Mouse (Mus musculus) liver, embryonic 13.5 days (tissue): ENCODE measurements at regions not wholly inside any gene's neighbourhood (a gene's known extent, or its start where the extent isn't known, plus 50 kb on each side); places are given as distances from the start of the nearest gene placed in this dataset.

Experiments
- ATAC-seq: fragments of 200-750 bp; cut with Nextera tagmentation; 2 replicates; pipeline ENCODE4 v1.8.0; 2017; ENCODE audit warnings: low read depth, mild to moderate bottlenecking, moderate number of reproducible peaks, moderate library complexity
- DNase-seq: peaks from one replicate; pipeline ENCODE4 v3.0.0; 2022
- H3K27ac ChIP-seq: fragments of 300-500 bp; sonication (generic); 2 replicates; pipeline ENCODE4 v1.5.1; 2015; ENCODE audit warnings: moderate library complexity, mild to moderate bottlenecking, inconsistent platforms
- H3K27me3 ChIP-seq: fragments of 300-500 bp; sonication (generic); 2 replicates; pipeline ENCODE4 v1.6.1; 2015; ENCODE audit warnings: mild to moderate bottlenecking, inconsistent platforms
- H3K36me3 ChIP-seq: fragments of 300-500 bp; sonication (generic); 2 replicates; pipeline ENCODE4 v1.6.1; 2015; ENCODE audit warnings: mild to moderate bottlenecking, inconsistent platforms
- H3K4me1 ChIP-seq: fragments of 300-500 bp; sonication (generic); replicated peaks from 2 replicates; pipeline ENCODE4 v1.6.1; 2015; ENCODE audit warnings: inconsistent platforms
- H3K4me2 ChIP-seq: fragments of 300-500 bp; sonication (generic); 2 replicates; pipeline ENCODE4 v1.6.1; 2015; ENCODE audit warnings: inconsistent platforms, mild to moderate bottlenecking, moderate library complexity
- H3K4me3 ChIP-seq: fragments of 300-500 bp; sonication (generic); replicated peaks from 2 replicates; pipeline ENCODE4 v1.5.1; 2015; ENCODE audit warnings: mild to moderate bottlenecking, inconsistent platforms
- H3K9ac ChIP-seq: fragments of 300-500 bp; sonication (generic); 2 replicates; pipeline ENCODE4 v1.6.1; 2015; ENCODE audit warnings: mild to moderate bottlenecking, inconsistent platforms
- H3K9me3 ChIP-seq: fragments of 300-500 bp; sonication (generic); replicated peaks from 2 replicates; pipeline ENCODE4 v1.6.1; 2016; ENCODE audit warnings: inconsistent platforms
- whole genome bisulfite sequencing: fragments of 180-500 bp; shearing (Covaris S2); methylation state at CpG from one replicate; pipeline ENCODE4 v1.1.7; 2015; ENCODE audit not compliant: insufficient replicate concordance; 5-methylcytosine and 5-hydroxymethylcytosine counted together

DNA sequence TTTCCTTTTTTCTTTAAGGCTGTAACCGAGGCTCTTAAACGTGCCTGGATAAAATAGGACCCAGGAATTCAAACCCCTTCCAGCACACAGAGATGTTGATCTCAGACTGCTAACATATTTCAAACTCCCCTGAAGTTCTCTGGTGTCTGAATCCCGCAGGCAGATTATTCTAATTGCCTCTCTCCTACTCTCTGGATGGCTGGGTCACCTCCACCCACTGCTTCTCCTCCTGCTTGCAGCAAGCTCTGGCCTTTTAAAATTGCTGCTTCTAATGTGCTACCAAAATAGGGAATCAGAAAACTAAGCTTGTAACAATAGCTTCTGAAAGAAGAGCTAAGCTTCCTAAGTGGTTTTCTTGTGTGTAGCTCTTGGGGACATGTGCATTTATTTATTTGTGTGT is 64.4 kb upstream of the Ldb2 start:
- 47% methylated on average over 3 of the region's 3 CpGs for WGBS
- DNase-seq (no peak), ATAC-seq (no peak)

GRCm38 (mm10) chr5:44863349-44863748 is 63.9 kb upstream of the Ldb2 start:
- no peaks in the 10 kb centered on the region for H3K27me3 ChIP-seq

More for the DNA sequence above, 64.4 kb upstream of the Ldb2 start:
- Histone ChIP-seq H3K36me3 (no peaks in the 10 kb centered on the region), H3K27me3 (no peaks in the 10 kb centered on the region), H3K27ac (no peak overlapping the region), H3K4me3 (no peak overlapping the region), H3K9ac (no peak overlapping the region), H3K9me3 (no peaks in the 10 kb centered on the region), H3K4me1 (no peaks in the 10 kb centered on the region), H3K4me2 (no peak overlapping the region)

DNA sequence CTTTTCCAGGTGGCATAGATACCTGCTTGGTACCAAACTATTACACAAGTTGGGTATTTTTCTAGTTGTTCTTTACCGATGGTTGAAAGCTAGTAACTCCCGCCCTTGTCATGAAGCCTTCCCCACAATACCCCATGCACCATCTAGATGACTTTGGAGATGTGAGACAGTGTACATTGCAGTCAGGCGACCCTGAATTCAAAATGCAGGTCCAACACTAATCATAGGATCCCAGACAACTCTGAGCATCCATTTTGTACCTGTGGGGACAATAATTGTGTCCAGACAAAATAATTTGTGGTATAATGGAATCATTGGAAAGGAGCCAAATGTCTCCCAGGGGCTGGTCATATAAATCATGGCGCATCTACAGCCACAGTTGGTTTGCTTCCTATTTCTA is 54.7 kb upstream of the Ldb2 start:
- Histone ChIP-seq H3K36me3 (no peaks in the 10 kb centered on the region), H3K9me3 (no peaks in the 10 kb centered on the region), H3K4me1 (no peaks in the 10 kb centered on the region), H3K4me2 (no peak overlapping the region), H3K27me3 (no peaks in the 10 kb centered on the region), H3K4me3 (no peak overlapping the region), H3K27ac (no peak overlapping the region), H3K9ac (no peak overlapping the region)
- ATAC-seq = no peak
- no peak for DNase-seq
- 64% methylated on average over 4 of the region's 4 CpGs for WGBS

More at GRCm38 (mm10) chr5:44863349-44863748, 63.9 kb upstream of the Ldb2 start:
- DNase-seq = no peak
- H3K36me3 ChIP-seq = no peaks in the 10 kb centered on the region
- ATAC-seq = no peak
- H3K27ac ChIP-seq = no peak overlapping the region
- H3K4me1 ChIP-seq = no peaks in the 10 kb centered on the region
- H3K4me3 ChIP-seq = no peak overlapping the region
- WGBS = 58% methylated on average over 3 of the region's 3 CpGs
- no peaks in the 10 kb centered on the region for H3K9me3 ChIP-seq
- no peak overlapping the region for H3K4me2 ChIP-seq
- H3K9ac ChIP-seq = no peak overlapping the region
